Mouse (Mus musculus) embryonic facial prominence, embryonic 10.5 days (tissue): ENCODE measurements at regions not wholly inside any gene's neighbourhood (a gene's known extent, or its start where the extent isn't known, plus 50 kb on each side); places are given as distances from the start of the nearest gene placed in this dataset.

Source experiments
- DNase-seq: peaks from one replicate; pipeline ENCODE4 v3.0.0-alpha.2; 2017; ENCODE audit warnings: low spot score
- H3K27ac ChIP-seq: fragments of 300-500 bp; sonication (generic); replicated peaks from 2 replicates; pipeline ENCODE4 v1.5.1; 2016; ENCODE audit warnings: mild to moderate bottlenecking
- H3K27me3 ChIP-seq: fragments of 300-500 bp; sonication (generic); replicated peaks from 2 replicates; pipeline ENCODE4 v1.6.1; 2016; ENCODE audit warnings: low read depth, mild to moderate bottlenecking; ENCODE audit not compliant: poor library complexity, severe bottlenecking
- H3K36me3 ChIP-seq: fragments of 300-500 bp; sonication (generic); replicated peaks from 2 replicates; pipeline ENCODE4 v1.6.1; 2016; ENCODE audit warnings: mild to moderate bottlenecking, moderate library complexity
- H3K4me1 ChIP-seq: fragments of 300-500 bp; sonication (generic); 2 replicates; pipeline ENCODE4 v1.6.1; 2016
- H3K4me3 ChIP-seq: fragments of 300-500 bp; sonication (generic); 2 replicates; pipeline ENCODE4 v1.5.1; 2016; ENCODE audit warnings: mild to moderate bottlenecking, moderate library complexity
- H3K9me3 ChIP-seq: fragments of 300-500 bp; sonication (generic); 2 replicates; pipeline ENCODE4 v1.6.1; 2016; ENCODE audit warnings: mild to moderate bottlenecking
- WGBS: fragments of 180-500 bp; shearing (Covaris S2); methylation state at CpG from one replicate; pipeline ENCODE4 v1.1.7; 2016; 5-methylcytosine and 5-hydroxymethylcytosine counted together

GRCm38 (mm10) chr13:112027736-112028135 lies 218.9 kb upstream of the Map3k1 start:
- no peaks in the 10 kb centered on the region for H3K27me3 ChIP-seq
- H3K36me3 ChIP-seq, result no peaks in the 10 kb centered on the region
- no peak for DNase-seq
- no peak overlapping the region for H3K27ac ChIP-seq
- peaks cover 7% of the 10 kb centered on the region for H3K4me1 ChIP-seq
- no peak overlapping the region for H3K4me3 ChIP-seq
- no peaks in the 10 kb centered on the region for H3K9me3 ChIP-seq
- 92% methylated on average over 5 of the region's 5 CpGs for WGBS

DNA sequence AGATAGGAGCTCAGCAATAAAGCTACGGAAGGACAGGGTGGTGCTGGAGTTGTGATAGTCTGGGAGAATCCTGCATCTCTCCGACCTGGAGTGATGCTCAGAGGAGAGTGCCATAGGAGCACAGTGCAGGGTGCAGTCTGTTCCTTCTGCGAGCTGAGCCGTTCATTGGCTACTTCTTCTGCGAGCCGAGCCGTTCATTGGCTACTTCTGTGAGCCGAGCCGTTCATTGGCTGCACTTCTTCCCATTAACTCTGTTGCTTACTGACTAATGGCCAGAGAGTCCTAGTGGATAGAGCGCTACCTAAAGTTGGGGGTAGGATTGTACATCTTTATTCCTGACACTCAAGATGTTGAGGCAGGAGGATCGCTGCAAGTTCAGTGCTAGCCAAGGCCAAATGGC lies 222.3 kb upstream of the Map3k1 start:
- Histone ChIP-seq H3K36me3 (no peaks in the 10 kb centered on the region), H3K27me3 (no peaks in the 10 kb centered on the region), H3K27ac (no peak overlapping the region), H3K4me1 (no peaks in the 10 kb centered on the region), H3K9me3 (no peaks in the 10 kb centered on the region), H3K4me3 (no peak overlapping the region)
- WGBS, result 79% methylated on average over 11 of the region's 11 CpGs
- no peak for DNase-seq

GRCm38 (mm10) chr13:112031631-112032320 lies 223.0 kb upstream of the Map3k1 start:
- Histone ChIP-seq H3K27me3 (no peaks in the 10 kb centered on the region), H3K4me1 (no peaks in the 10 kb centered on the region), H3K9me3 (no peaks in the 10 kb centered on the region), H3K36me3 (no peaks in the 10 kb centered on the region), H3K27ac (no peak overlapping the region), H3K4me3 (no peak overlapping the region)
- no peak for DNase-seq
- WGBS, result 90% methylated on average over 24 of the region's 24 CpGs

GRCm38 (mm10) chr13:112037731-112038380 lies 229.1 kb upstream of the Map3k1 start:
- no peak overlapping the region for H3K4me3 ChIP-seq
- 81% methylated on average over 8 of the region's 8 CpGs for WGBS
- no peak overlapping the region for H3K27ac ChIP-seq
- H3K9me3 ChIP-seq, result no peaks in the 10 kb centered on the region
- DNase-seq, result no peak
- no peaks in the 10 kb centered on the region for H3K36me3 ChIP-seq
- no peaks in the 10 kb centered on the region for H3K27me3 ChIP-seq
- no peaks in the 10 kb centered on the region for H3K4me1 ChIP-seq

DNA sequence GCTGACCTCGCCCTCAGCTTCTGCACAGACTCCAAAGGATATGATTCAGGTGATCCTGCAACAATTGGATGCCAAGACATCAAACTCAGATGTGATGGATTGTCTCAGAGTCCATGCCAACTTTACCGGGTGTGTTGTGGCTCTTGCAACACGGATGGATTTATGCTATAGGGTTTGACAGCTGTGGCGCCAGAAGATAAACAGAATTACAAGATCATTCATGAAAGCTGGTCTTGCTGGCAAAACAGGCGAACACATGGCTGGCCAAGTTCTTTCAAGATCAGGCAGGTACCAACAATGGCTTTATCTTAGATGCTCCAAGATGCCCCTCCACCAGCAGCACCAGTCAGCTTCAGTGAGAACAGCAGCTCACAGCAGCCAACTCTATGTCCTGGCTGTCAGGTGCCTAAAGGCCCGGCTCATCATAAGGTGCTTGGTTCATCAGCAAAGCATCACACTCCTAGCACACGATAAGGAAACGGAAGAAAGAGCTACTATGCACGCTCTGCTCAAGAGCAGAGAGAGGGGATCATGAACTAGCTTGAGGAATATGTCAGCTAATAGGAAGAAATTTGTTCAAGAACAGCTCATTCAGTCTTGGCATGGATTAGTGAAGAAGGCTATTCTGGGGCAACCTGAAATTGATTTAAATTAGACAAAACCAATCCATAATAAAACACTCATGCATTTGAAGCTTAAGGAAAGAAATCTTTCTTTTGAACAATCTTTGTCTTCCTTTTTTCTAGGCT lies 229.9 kb upstream of the Map3k1 start:
- Histone ChIP-seq H3K27ac (no peak overlapping the region), H3K27me3 (no peaks in the 10 kb centered on the region), H3K4me3 (no peak overlapping the region), H3K36me3 (no peaks in the 10 kb centered on the region), H3K9me3 (no peaks in the 10 kb centered on the region), H3K4me1 (no peaks in the 10 kb centered on the region)
- no peak for DNase-seq
- 90% methylated on average over 9 of the region's 9 CpGs for WGBS

GRCm38 (mm10) chr13:112039422-112040145 lies 230.8 kb upstream of the Map3k1 start:
- H3K27me3 ChIP-seq, result no peaks in the 10 kb centered on the region
- H3K36me3 ChIP-seq, result no peaks in the 10 kb centered on the region
- H3K4me3 ChIP-seq, result no peak overlapping the region
- WGBS, result 85% methylated on average over 7 of the region's 7 CpGs
- H3K9me3 ChIP-seq, result no peaks in the 10 kb centered on the region
- no peak for DNase-seq
- H3K27ac ChIP-seq, result no peak overlapping the region
- H3K4me1 ChIP-seq, result 0 out of 2 replicates have a peak, but pooled peaks cover 3% of the 10 kb centered on the region

GRCm38 (mm10) chr13:112043524-112044246 lies 234.9 kb upstream of the Map3k1 start:
- Histone ChIP-seq H3K27ac (no peak overlapping the region), H3K9me3 (no peaks in the 10 kb centered on the region), H3K4me3 (no peak overlapping the region), H3K27me3 (no peaks in the 10 kb centered on the region), H3K4me1 (peaks cover 13% of the 10 kb centered on the region; the same call in 1 of the 2 replicates), H3K36me3 (no peaks in the 10 kb centered on the region)
- no peak for DNase-seq
- 94% methylated on average over 13 of the region's 13 CpGs for WGBS

DNA sequence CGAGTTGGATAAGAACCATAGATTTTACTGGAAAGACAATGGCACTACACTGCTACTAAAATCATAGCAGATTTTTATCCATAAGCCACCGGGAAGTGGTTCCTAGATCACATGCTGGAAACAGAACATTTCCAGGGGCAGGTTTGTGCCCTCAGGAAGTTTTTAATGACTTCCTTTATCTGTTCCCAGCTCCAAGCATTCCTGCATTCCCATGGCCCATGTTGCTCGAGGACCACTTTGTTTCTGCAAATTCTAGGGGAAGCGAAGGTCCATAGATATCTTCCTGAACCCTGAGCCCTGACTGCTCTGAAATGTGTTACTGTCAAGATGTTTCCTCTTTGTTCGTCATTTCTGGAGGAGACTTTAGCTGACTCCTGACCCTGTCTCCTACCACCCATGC lies 235.6 kb upstream of the Map3k1 start:
- WGBS, result 68% methylated on average over 5 of the region's 5 CpGs
- DNase-seq, result no peak
- H3K27me3 ChIP-seq, result no peaks in the 10 kb centered on the region
- H3K4me3 ChIP-seq, result no peak overlapping the region
- H3K4me1 ChIP-seq, result peaks cover 13% of the 10 kb centered on the region; the same call in 1 of the 2 replicates
- no peaks in the 10 kb centered on the region for H3K9me3 ChIP-seq
- H3K36me3 ChIP-seq, result no peaks in the 10 kb centered on the region
- no peak overlapping the region for H3K27ac ChIP-seq

DNA sequence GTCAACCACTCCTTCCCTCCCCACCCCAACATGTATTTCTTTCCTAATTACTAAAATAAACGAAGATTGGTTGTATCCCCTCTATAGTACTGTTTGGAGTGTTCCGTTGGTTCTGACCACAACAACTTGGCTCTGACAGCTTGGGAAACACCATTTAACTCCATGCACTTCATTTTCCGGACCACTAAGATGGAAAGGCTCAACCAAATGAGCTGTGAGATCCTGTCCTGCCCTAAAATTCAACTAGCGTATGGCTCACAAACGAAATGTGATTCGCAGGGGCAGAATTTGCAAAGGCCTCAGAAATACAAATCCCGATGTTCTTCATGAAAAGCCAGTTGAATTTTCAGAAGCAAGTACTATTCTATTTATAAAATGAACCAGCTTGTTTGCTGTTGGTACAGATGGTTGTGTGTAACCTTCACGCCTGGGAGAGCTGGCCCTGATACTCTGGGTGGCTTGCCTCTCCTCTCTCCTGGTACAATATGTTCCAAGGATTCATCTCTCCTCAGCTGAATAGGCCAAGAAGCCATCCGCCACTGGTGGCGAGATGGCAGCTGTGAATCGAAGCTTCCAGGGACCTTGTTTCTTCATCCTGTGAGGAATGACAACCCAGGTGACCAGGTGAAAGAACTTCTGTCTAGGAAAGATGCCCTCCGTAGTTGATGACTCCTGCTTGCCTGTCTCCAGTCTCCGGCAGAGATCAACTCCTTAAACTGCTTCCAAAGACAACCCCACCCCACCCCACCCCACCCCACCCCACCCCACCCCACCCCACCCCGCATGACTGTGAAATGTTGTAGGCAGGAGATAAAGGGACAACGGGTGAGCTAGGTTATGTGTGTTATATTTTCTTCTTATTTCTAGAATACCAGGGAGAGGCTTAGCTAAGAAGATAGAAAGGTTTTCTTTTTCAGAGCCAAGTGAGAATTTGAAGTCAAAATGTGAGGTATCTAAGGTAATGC lies 237.7 kb upstream of the Map3k1 start:
- no peaks in the 10 kb centered on the region for H3K36me3 ChIP-seq
- no peaks in the 10 kb centered on the region for H3K27me3 ChIP-seq
- DNase-seq, result no peak
- H3K9me3 ChIP-seq, result no peaks in the 10 kb centered on the region
- no peak overlapping the region for H3K27ac ChIP-seq
- 89% methylated on average over 15 of the region's 15 CpGs for WGBS
- H3K4me1 ChIP-seq, result peaks cover 13% of the 10 kb centered on the region; the same call in 1 of the 2 replicates
- no peak overlapping the region for H3K4me3 ChIP-seq

DNA sequence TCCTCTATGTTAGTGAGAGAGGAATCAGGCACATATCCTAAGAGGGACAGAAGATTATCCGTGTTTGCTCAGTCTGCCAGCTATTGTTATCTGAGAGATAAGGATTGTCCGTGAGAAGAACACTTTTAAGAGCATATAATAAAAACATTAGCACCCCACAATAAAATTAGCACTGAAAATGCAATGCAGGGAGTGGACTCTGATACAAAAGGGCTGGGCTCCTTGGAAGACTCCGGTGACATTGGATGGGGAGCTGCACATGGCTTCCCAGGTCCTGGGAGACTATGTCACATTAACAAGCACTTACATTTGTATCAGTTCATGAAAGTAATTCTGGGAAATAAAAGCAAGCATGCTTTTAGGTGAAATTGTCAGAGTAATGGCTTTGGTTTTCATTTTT lies 238.6 kb upstream of the Map3k1 start:
- DNase-seq, result no peak
- H3K4me1 ChIP-seq, result peaks cover 13% of the 10 kb centered on the region; the same call in 1 of the 2 replicates
- H3K27ac ChIP-seq, result no peak overlapping the region
- no peak overlapping the region for H3K4me3 ChIP-seq
- no peaks in the 10 kb centered on the region for H3K36me3 ChIP-seq
- no peaks in the 10 kb centered on the region for H3K9me3 ChIP-seq
- H3K27me3 ChIP-seq, result no peaks in the 10 kb centered on the region
- 80% methylated on average over 3 of the region's 3 CpGs for WGBS

DNA sequence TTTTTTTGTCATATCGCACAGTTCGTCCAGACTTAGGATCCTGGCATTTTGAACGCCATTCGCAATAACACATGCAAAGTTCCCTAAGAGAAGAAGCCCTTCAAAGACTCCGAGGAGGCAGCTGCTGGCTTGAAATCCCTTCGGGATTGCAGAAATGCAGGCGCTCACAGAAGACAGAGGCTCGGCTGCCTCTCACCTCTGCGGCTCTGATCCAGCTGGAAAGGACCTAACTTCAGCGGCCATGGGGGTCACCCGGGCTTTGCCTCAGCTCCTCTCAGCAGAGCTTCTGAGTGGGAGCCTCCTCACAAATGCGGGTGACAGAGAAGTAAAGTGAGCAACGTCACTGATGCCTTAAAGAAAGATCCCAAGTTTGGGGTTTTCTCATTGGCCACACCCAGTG lies 239.1 kb upstream of the Map3k1 start:
- WGBS, result 78% methylated on average over 13 of the region's 13 CpGs
- no peak overlapping the region for H3K27ac ChIP-seq
- H3K36me3 ChIP-seq, result no peaks in the 10 kb centered on the region
- no peak overlapping the region for H3K4me3 ChIP-seq
- no peaks in the 10 kb centered on the region for H3K27me3 ChIP-seq
- peaks cover 13% of the 10 kb centered on the region; the same call in 1 of the 2 replicates for H3K4me1 ChIP-seq
- DNase-seq, result no peak
- no peaks in the 10 kb centered on the region for H3K9me3 ChIP-seq
